Mouse (Mus musculus) midbrain, embryonic 13.5 days (tissue): ENCODE measurements around the gene Dkk3. TPM values are rescaled to one million over a fixed set of nuclear protein-coding genes. Genes with fewer than 3 reads are reported as not detected.

Source experiments
- ATAC-seq: fragments of 200-750 bp; cut with Nextera tagmentation; 2 replicates; pipeline ENCODE4 v1.8.0; 2017; ENCODE audit warnings: mild to moderate bottlenecking, moderate TSS enrichment, moderate library complexity
- H3K27ac ChIP-seq: fragments of 300-500 bp; sonication (generic); 2 replicates; pipeline ENCODE4 v1.5.1; 2015; ENCODE audit warnings: inconsistent platforms, mild to moderate bottlenecking, moderate library complexity
- H3K27me3 ChIP-seq: fragments of 300-500 bp; sonication (generic); 2 replicates; pipeline ENCODE4 v1.6.1; 2015; ENCODE audit warnings: mild to moderate bottlenecking, inconsistent platforms
- H3K36me3 ChIP-seq: fragments of 300-500 bp; sonication (generic); 2 replicates; pipeline ENCODE4 v1.6.1; 2015; ENCODE audit warnings: mild to moderate bottlenecking, inconsistent platforms
- H3K4me1 ChIP-seq: fragments of 300-500 bp; sonication (generic); replicated peaks from 2 replicates; pipeline ENCODE4 v1.6.1; 2015; ENCODE audit warnings: inconsistent platforms
- H3K4me2 ChIP-seq: fragments of 300-500 bp; sonication (generic); replicated peaks from 2 replicates; pipeline ENCODE4 v1.6.1; 2015; ENCODE audit warnings: moderate library complexity, mild to moderate bottlenecking, inconsistent platforms
- H3K4me3 ChIP-seq: fragments of 300-500 bp; sonication (generic); replicated peaks from 2 replicates; pipeline ENCODE4 v1.5.1; 2015; ENCODE audit warnings: mild to moderate bottlenecking, inconsistent platforms
- H3K9ac ChIP-seq: fragments of 300-500 bp; sonication (generic); replicated peaks from 2 replicates; pipeline ENCODE4 v1.6.1; 2015; ENCODE audit warnings: mild to moderate bottlenecking, inconsistent platforms
- H3K9me3 ChIP-seq: fragments of 300-500 bp; sonication (generic); 2 replicates; pipeline ENCODE4 v1.6.1; 2016; ENCODE audit warnings: mild to moderate bottlenecking, inconsistent platforms
- WGBS: fragments of 180-500 bp; shearing (Covaris S2); methylation state at CpG from one replicate; pipeline ENCODE4 v1.1.7; 2015; 5-methylcytosine and 5-hydroxymethylcytosine counted together
- polyA plus RNA-seq: library from polyadenylated mRNA; unstranded; fragments of >200 nt; fragmentation: Nextera tagmentation; extraction: Ambion mirVana; gene quantifications from 2 replicates; pipeline ENCODE4 v1.2.1, GENCODE M21; 2015

Gene Dkk3
- polyA plus RNA-seq, 1 experiment from 2014 or later, result 19.8 TPM

DNA sequence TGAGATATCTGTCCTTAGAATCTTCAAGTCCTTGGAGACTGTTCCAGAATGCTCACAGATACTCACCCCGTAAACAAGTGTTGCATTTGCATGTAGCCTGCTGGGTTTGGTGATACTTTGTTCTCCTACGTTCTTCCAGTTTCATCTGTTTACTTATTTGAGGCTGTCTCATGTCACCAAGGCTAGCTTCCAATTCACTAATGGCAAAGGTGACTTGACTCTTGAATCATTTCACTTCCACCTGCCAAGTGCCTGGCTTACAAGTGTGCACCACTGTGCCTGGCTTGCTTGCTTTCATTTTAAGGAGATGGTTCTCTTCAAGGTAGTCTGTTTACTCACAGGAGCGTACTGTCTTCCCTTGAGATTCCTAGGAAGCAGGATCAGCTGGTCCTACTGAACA is 5.6 kb upstream of the Dkk3 start:
- WGBS, result 93% methylated on average over 3 of the region's 3 CpGs

GRCm38 (mm10) chr7:112159835-112160234 is 978 bp upstream of the Dkk3 start:
- Histone ChIP-seq H3K27ac (no peak overlapping the region), H3K27me3 (peaks cover 22% of the 10 kb centered on the region), H3K9ac (no peak overlapping the region), H3K4me2 (no peak overlapping the region), H3K9me3 (no peaks in the 10 kb centered on the region), H3K4me3 (no peak overlapping the region), H3K36me3 (no peaks in the 10 kb centered on the region), H3K4me1 (peaks cover 18% of the 10 kb centered on the region)
- no peak for ATAC-seq
- WGBS, result 29% methylated on average over 5 of the region's 6 CpGs

More for the DNA sequence above, 5.6 kb upstream of the Dkk3 start:
- Histone ChIP-seq H3K9me3 (no peaks in the 10 kb centered on the region), H3K4me3 (no peak overlapping the region), H3K4me1 (no peaks in the 10 kb centered on the region), H3K27me3 (peaks cover under 1% of the 10 kb centered on the region; the same call in 1 of the 2 replicates), H3K9ac (no peak overlapping the region), H3K27ac (no peak overlapping the region), H3K36me3 (no peaks in the 10 kb centered on the region), H3K4me2 (no peak overlapping the region)
- no peak for ATAC-seq

- H3K27ac ChIP-seq, result no peak overlapping the region
- H3K4me3 ChIP-seq, result peak overlapping the region; percentile 45
- no peaks in the 10 kb centered on the region for H3K36me3 ChIP-seq
- 2% methylated on average over 23 of the region's 23 CpGs for WGBS
- H3K4me2 ChIP-seq, result peak overlapping the region; percentile 66
- peaks cover 18% of the 10 kb centered on the region for H3K4me1 ChIP-seq
- peaks cover 22% of the 10 kb centered on the region for H3K27me3 ChIP-seq
- ATAC-seq, result peak; percentile 55
- H3K9ac ChIP-seq, result peak overlapping the region; percentile 60
- no peaks in the 10 kb centered on the region for H3K9me3 ChIP-seq
These were observed 528 bp downstream of the Dkk3 start for GRCm38 (mm10) chr7:112158316-112158741.

DNA sequence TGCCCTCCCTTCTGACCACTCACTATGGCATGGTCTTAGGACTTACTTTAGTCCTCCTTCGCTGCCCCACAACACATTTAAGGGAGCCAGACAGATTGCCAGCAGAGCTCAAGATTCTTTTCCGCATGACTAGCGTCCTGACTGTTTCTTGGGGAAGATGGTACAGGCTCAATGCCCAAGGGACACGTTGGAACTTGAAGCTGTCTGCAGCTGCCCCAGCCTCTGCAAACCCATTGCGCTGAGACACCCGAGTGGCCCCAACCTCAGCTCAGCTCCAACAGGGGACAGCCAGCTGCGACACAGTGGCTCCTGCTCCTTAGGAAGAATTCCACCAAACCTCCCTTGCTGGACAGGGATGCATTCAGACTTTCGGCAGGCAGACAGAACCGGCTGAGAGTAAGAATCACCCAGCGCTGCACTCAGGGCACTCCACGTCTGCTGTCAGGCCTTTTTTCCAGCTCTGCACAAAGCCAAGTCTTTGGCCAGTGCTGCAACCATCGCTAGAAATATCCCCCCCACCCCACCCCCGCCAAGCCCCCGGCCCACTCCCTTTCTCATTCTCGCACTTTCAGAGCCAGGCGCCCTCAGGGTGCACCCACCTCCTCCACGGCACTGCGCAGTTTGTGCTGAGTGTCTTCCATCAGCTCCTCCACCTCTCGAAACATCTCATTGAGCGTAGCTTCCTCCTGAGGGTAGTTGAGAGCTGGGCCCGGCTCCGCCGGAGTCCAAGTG is 1.1 kb downstream of the Dkk3 start:
- peak; percentile 44 for ATAC-seq
- peak overlapping the region; percentile 45 for H3K4me3 ChIP-seq

DNA sequence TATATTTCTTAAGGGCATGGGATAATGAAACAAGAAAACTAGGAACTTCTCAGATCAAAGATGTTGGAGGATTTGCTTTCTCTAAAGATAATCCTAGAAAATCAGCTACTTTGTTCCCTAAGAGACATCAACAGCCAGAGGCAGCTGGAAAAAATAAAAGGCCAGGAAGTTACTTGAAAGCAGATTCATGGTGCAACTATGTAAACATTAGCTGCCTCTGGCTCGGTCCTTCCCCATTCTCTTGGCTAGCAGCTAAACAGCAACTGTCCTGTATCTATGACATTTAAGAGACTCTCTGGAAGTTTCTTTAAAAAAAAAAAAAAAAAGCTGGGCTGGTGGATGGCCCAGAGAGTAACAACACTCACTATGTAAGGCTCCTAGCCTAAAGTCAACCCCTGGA is 3.7 kb downstream of the Dkk3 start:
- H3K9me3 ChIP-seq, result no peaks in the 10 kb centered on the region
- no peaks in the 10 kb centered on the region for H3K36me3 ChIP-seq
- H3K27me3 ChIP-seq, result peaks cover 22% of the 10 kb centered on the region
- no peak for ATAC-seq
- no peak overlapping the region for H3K4me2 ChIP-seq
- H3K4me1 ChIP-seq, result peaks cover 18% of the 10 kb centered on the region
- H3K9ac ChIP-seq, result no peak overlapping the region
- no peak overlapping the region for H3K27ac ChIP-seq
- H3K4me3 ChIP-seq, result no peak overlapping the region
- WGBS, result 28% methylated on average over 1 of the region's 1 CpGs

More for the DNA sequence above, 1.1 kb downstream of the Dkk3 start:
- H3K4me1 ChIP-seq, result peaks cover 18% of the 10 kb centered on the region
- no peaks in the 10 kb centered on the region for H3K9me3 ChIP-seq
- H3K4me2 ChIP-seq, result peak overlapping the region; percentile 66
- H3K27ac ChIP-seq, result no peak overlapping the region
- no peaks in the 10 kb centered on the region for H3K36me3 ChIP-seq
- H3K27me3 ChIP-seq, result peaks cover 22% of the 10 kb centered on the region
- 11% methylated on average over 23 of the region's 23 CpGs for WGBS
- peak overlapping the region; percentile 60 for H3K9ac ChIP-seq

DNA sequence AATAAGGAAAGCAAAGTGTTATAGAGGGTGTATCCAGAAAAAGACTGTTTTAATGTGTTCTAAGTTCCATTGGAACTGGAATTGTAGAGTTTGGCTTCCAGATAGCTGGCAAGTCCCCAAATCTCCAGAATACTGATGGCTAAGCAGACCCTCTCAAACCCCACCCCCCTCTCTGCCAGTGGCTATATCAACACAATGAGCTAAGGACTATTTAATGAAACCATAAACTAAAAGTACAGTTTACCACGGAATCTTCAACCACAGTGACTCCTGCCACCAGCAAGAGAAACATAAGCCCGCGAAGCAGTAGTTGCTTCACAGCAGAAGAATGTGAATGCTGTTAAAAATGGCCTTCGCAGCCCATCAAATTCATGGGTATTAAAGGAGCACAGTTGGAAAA is 4.4 kb downstream of the Dkk3 start:
- peaks cover 18% of the 10 kb centered on the region for H3K4me1 ChIP-seq
- H3K4me2 ChIP-seq, result no peak overlapping the region
- peaks cover 22% of the 10 kb centered on the region for H3K27me3 ChIP-seq
- no peak overlapping the region for H3K4me3 ChIP-seq
- no peaks in the 10 kb centered on the region for H3K9me3 ChIP-seq
- no peak overlapping the region for H3K27ac ChIP-seq
- no peak for ATAC-seq
- no peaks in the 10 kb centered on the region for H3K36me3 ChIP-seq
- WGBS, result 84% methylated on average over 4 of the region's 4 CpGs
- no peak overlapping the region for H3K9ac ChIP-seq

DNA sequence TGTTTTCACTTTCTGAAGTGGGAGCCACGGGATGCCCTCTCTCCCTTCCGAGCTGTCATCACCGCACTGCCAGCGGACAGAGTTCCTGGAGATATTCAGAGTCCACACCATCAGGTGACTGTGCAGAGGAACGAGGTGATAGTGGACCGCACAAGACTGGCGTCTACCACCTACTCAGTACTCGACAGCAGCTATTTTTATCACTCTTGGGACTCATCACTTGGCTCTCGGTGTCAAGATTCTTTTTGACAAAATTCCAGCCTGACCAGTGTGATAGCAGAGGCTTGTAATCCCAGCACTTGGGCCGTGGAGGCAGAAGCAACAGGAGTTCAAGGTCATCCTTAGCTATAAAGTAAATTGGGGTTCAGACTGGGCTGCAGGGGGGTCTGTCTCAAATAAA is 9.7 kb downstream of the Dkk3 start:
- WGBS, result 90% methylated on average over 10 of the region's 10 CpGs
- H3K36me3 ChIP-seq, result no peaks in the 10 kb centered on the region
- ATAC-seq, result no peak
- no peak overlapping the region for H3K4me3 ChIP-seq
- H3K9me3 ChIP-seq, result no peaks in the 10 kb centered on the region
- 0 out of 2 replicates have a peak, but pooled peaks cover 8% of the 10 kb centered on the region for H3K4me1 ChIP-seq
- H3K4me2 ChIP-seq, result no peak overlapping the region
- no peak overlapping the region for H3K27ac ChIP-seq
- H3K9ac ChIP-seq, result no peak overlapping the region
- no peaks in the 10 kb centered on the region for H3K27me3 ChIP-seq

DNA sequence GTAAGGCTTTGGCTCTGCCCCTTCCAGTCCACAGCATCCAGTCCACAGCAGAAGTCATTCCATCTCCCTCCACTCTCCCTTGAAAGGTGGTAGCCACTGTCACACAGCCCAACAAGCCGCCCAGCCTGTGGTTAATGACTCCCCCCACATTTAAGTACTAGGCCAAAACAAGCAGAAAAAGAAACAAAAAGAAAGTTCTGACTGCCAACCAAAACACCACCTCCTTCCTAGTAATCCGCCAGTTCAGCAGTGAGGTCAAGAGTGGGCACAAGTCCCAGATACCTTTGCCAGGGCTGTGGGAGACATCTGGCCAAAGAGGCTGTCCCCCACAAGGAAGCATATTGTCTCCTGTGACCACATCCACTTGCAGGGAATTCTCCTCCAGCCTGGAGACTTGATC is 10.9 kb downstream of the Dkk3 start:
- 81% methylated on average over 2 of the region's 2 CpGs for WGBS
- Histone ChIP-seq H3K36me3 (no peaks in the 10 kb centered on the region), H3K9me3 (no peaks in the 10 kb centered on the region), H3K4me2 (no peak overlapping the region), H3K4me1 (peaks cover 13% of the 10 kb centered on the region), H3K4me3 (no peak overlapping the region), H3K27me3 (no peaks in the 10 kb centered on the region), H3K9ac (no peak overlapping the region), H3K27ac (no peak overlapping the region)
- no peak for ATAC-seq

- Histone ChIP-seq H3K9me3 (no peaks in the 10 kb centered on the region), H3K4me3 (no peak overlapping the region), H3K36me3 (no peaks in the 10 kb centered on the region), H3K27ac (no peak overlapping the region), H3K9ac (no peak overlapping the region), H3K27me3 (no peaks in the 10 kb centered on the region), H3K4me2 (no peak overlapping the region), H3K4me1 (peaks cover 16% of the 10 kb centered on the region)
- WGBS, result 36% methylated on average over 11 of the region's 11 CpGs
- ATAC-seq, result no peak
These were observed 14.1 kb downstream of the Dkk3 start for GRCm38 (mm10) chr7:112144646-112145179.

DNA sequence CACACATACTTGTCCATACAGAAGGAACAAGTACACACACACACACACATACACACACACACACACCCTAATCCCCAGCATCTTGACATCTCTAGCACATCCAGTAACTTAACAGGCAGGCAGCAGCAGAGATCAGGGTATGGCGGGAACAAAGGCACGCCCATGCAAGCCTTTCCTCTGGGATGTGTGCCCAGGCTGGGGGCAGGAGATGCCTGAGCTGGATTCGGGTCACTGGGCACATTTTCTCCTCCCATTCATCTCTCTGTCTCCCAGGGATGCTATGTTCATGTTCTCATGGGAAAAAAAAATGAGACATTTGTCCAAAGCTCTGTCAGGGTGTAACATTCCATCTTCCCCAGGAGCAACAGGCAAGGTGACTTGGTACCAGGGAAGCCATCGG is 14.9 kb downstream of the Dkk3 start:
- Histone ChIP-seq H3K4me1 (peaks cover 16% of the 10 kb centered on the region), H3K9me3 (no peaks in the 10 kb centered on the region), H3K4me3 (no peak overlapping the region), H3K9ac (no peak overlapping the region), H3K4me2 (no peak overlapping the region), H3K36me3 (no peaks in the 10 kb centered on the region), H3K27me3 (no peaks in the 10 kb centered on the region), H3K27ac (no peak overlapping the region)
- 0 out of 2 replicates have a peak, but pooled peaks have one; percentile 37 for ATAC-seq
- 62% methylated on average over 4 of the region's 4 CpGs for WGBS

DNA sequence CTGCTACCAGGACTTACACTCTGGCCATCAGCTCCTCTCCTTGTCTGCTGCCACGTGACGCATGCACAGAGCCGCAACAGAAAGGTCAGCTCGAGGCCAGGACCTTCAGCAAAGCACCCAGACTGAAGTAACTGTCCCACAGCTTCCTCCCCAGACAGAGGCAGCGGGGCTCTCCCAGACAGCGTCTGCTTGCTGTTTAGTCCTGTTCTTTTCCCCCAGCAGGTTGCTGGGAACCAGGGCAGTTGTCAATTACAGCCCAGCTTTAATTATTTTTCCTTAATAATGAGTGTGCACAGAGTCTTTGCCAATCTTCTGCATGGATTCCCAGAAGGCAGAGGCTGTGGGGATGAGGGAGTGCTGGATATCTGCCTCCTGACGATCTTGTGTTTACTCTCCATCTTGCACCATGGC is 15.8 kb downstream of the Dkk3 start:
- Histone ChIP-seq H3K9ac (no peak overlapping the region), H3K4me3 (no peak overlapping the region), H3K4me1 (peaks cover 16% of the 10 kb centered on the region), H3K4me2 (no peak overlapping the region), H3K27ac (no peak overlapping the region), H3K9me3 (no peaks in the 10 kb centered on the region), H3K27me3 (no peaks in the 10 kb centered on the region), H3K36me3 (no peaks in the 10 kb centered on the region)
- 42% methylated on average over 7 of the region's 7 CpGs for WGBS
- ATAC-seq, result no peak

DNA sequence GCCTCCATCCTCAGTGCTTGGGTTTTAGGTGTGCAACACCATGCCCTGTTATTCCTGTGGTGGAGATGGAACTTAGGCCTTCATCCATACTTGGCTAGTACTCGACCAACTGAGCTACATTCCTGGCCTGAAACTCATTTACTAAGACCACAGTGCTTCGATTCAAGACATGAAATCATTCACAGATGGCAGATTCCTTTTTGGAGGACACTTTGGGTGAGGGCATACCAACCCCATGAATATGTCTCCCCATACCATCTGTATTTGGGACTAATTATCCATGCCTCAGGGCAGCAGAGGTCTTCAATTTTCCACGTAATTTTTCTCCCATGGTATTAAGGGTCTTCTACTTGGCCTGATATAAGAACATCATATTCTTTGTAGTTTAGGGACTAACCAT is 16.2 kb downstream of the Dkk3 start:
- no peak overlapping the region for H3K4me2 ChIP-seq
- no peaks in the 10 kb centered on the region for H3K36me3 ChIP-seq
- no peak overlapping the region for H3K27ac ChIP-seq
- 77% methylated on average over 3 of the region's 3 CpGs for WGBS
- no peaks in the 10 kb centered on the region for H3K27me3 ChIP-seq
- H3K4me3 ChIP-seq, result no peak overlapping the region
- H3K9me3 ChIP-seq, result no peaks in the 10 kb centered on the region
- H3K4me1 ChIP-seq, result peaks cover 16% of the 10 kb centered on the region
- ATAC-seq, result no peak
- no peak overlapping the region for H3K9ac ChIP-seq
